Mouse (Mus musculus) G1E (cell line): ENCODE data around the gene Fem1a.

ENCODE experiments used
- CTCF ChIP-seq: IDR thresholded peaks from 2 replicates; pipeline ENCODE4 v1.5.1; 2012; ENCODE audit warnings: low read depth, low read length, inconsistent platforms, mixed read lengths
- GATA1 ChIP-seq: IDR thresholded peaks from 2 replicates; pipeline ENCODE4 v1.6.1; 2012; ENCODE audit warnings: borderline replicate concordance, low read length, inconsistent platforms, mixed read lengths
- TAL1 ChIP-seq: conservative IDR thresholded peaks from 2 replicates; pipeline ENCODE4 v1.6.1; 2012; ENCODE audit warnings: low read depth, low read length, inconsistent platforms, mixed read lengths

- no peak for TF ChIP-seq GATA1
- no peak for TF ChIP-seq CTCF
- no peak for TF ChIP-seq TAL1
These were observed 48.6 kb upstream of the Fem1a start for GRCm38 (mm10) chr17:56207963-56208530.
